Mouse (Mus musculus) heart, embryonic 16.5 days (tissue): ENCODE data around the gene Atp8b3. TPM values are rescaled to one million over a fixed set of nuclear protein-coding genes. Genes with fewer than 3 reads are reported as not detected.

Source experiments
- ATAC-seq: fragments of 200-750 bp; cut with Nextera tagmentation; replicated peaks from 2 replicates; pipeline ENCODE4 v1.8.0; 2017; ENCODE audit warnings: moderate number of reproducible peaks; ENCODE audit not compliant: insufficient read depth, low FRiP score; ENCODE audit errors: extremely low read depth
- H3K27ac ChIP-seq: fragments of 300-500 bp; sonication (generic); 2 replicates; pipeline ENCODE4 v1.5.1; 2014; ENCODE audit warnings: mild to moderate bottlenecking, low read length, control low read depth, moderate library complexity
- H3K27me3 ChIP-seq: fragments of 300-500 bp; sonication (generic); 2 replicates; pipeline ENCODE4 v1.6.1; 2014; ENCODE audit warnings: low read length, mixed read lengths; ENCODE audit not compliant: control insufficient read depth, insufficient read depth
- H3K36me3 ChIP-seq: fragments of 300-500 bp; sonication (generic); 2 replicates; pipeline ENCODE4 v1.6.1; 2014; ENCODE audit not compliant: control insufficient read depth, insufficient read depth
- H3K4me1 ChIP-seq: fragments of 300-500 bp; sonication (generic); 2 replicates; pipeline ENCODE4 v1.6.1; 2014; ENCODE audit warnings: low read length, mixed read lengths; ENCODE audit not compliant: control insufficient read depth, insufficient read depth
- H3K4me2 ChIP-seq: fragments of 300-500 bp; sonication (generic); 2 replicates; pipeline ENCODE4 v1.6.1; 2014; ENCODE audit warnings: low read depth, mild to moderate bottlenecking, control low read depth, low read length
- H3K4me3 ChIP-seq: fragments of 300-500 bp; sonication (generic); 2 replicates; pipeline ENCODE4 v1.5.1; 2014; ENCODE audit warnings: mild to moderate bottlenecking, control low read depth, low read length
- H3K9ac ChIP-seq: fragments of 300-500 bp; sonication (generic); 2 replicates; pipeline ENCODE4 v1.6.1; 2014; ENCODE audit warnings: low read length, control low read depth
- H3K9me3 ChIP-seq: fragments of 300-500 bp; sonication (generic); replicated peaks from 2 replicates; pipeline ENCODE4 v1.6.1; 2016; ENCODE audit warnings: low read length; ENCODE audit not compliant: control insufficient read depth
- WGBS: fragments of 180-500 bp; shearing (Covaris S2); extraction: QIAGEN DNeasy Blood & Tissue Kit; methylation state at CpG from one replicate; pipeline ENCODE4 v1.1.7; 2014; 5-methylcytosine and 5-hydroxymethylcytosine counted together
- polyA plus RNA-seq: library from polyadenylated mRNA; unstranded; fragments of >200 nt; fragmentation: Nextera tagmentation; extraction: Ambion mirVana; gene quantifications from 2 replicates; pipeline ENCODE4 v1.2.1, GENCODE M21; 2015

The Atp8b3 gene
- polyA plus RNA-seq, 1 experiment from 2014 or later = 0.03 TPM

- H3K4me1 ChIP-seq = peaks cover 5% of the 10 kb centered on the region; the same call in 1 of the 2 replicates
- peak overlapping the region; percentile 38; the same call in 1 of the 2 replicates for H3K9ac ChIP-seq
- peak overlapping the region; percentile 8; the same call in 1 of the 2 replicates for H3K4me3 ChIP-seq
- ATAC-seq = no peak
- peaks cover 42% of the 10 kb centered on the region for H3K27me3 ChIP-seq
- 5% methylated on average over 19 of the region's 19 CpGs for WGBS
- peak overlapping the region; percentile 1; the same call in 1 of the 2 replicates for H3K4me2 ChIP-seq
- no peaks in the 10 kb centered on the region for H3K9me3 ChIP-seq
- H3K36me3 ChIP-seq = no peaks in the 10 kb centered on the region
- no peak overlapping the region for H3K27ac ChIP-seq
Observed at GRCm38 (mm10) chr10:80513739-80514138, 25.2 kb downstream of the Atp8b3 start.

- Histone ChIP-seq H3K9ac (no peak overlapping the region), H3K4me2 (no peak overlapping the region), H3K9me3 (no peaks in the 10 kb centered on the region), H3K4me1 (peaks cover 5% of the 10 kb centered on the region; the same call in 1 of the 2 replicates), H3K27ac (no peak overlapping the region), H3K4me3 (no peak overlapping the region), H3K27me3 (peaks cover 53% of the 10 kb centered on the region), H3K36me3 (no peaks in the 10 kb centered on the region)
- WGBS = 53% methylated on average over 10 of the region's 10 CpGs
- no peak for ATAC-seq
Observed at GRCm38 (mm10) chr10:80510273-80510660, 28.7 kb downstream of the Atp8b3 start.

- Histone ChIP-seq H3K4me2 (peak overlapping the region; percentile 91), H3K9ac (peak overlapping the region; percentile 77), H3K27me3 (peaks cover 51% of the 10 kb centered on the region), H3K27ac (no peak overlapping the region), H3K9me3 (no peaks in the 10 kb centered on the region), H3K4me1 (peaks cover 5% of the 10 kb centered on the region; the same call in 1 of the 2 replicates), H3K4me3 (peak overlapping the region; percentile 58), H3K36me3 (no peaks in the 10 kb centered on the region)
- 7% methylated on average over 20 of the region's 20 CpGs for WGBS
- peak; percentile 44; the same call in 1 of the 2 replicates for ATAC-seq
Observed at GRCm38 (mm10) chr10:80509412-80510272, 29.3 kb downstream of the Atp8b3 start.

GRCm38 (mm10) chr10:80506222-80506621 is 32.7 kb downstream of the Atp8b3 start:
- Histone ChIP-seq H3K4me2 (no peak overlapping the region), H3K9ac (no peak overlapping the region), H3K4me1 (peaks cover 11% of the 10 kb centered on the region), H3K27me3 (peaks cover 54% of the 10 kb centered on the region), H3K36me3 (no peaks in the 10 kb centered on the region), H3K9me3 (no peaks in the 10 kb centered on the region), H3K4me3 (no peak overlapping the region), H3K27ac (no peak overlapping the region)
- ATAC-seq = peak; percentile 24; the same call in 1 of the 2 replicates
- under 1% methylated on average over 11 of the region's 11 CpGs for WGBS

GRCm38 (mm10) chr10:80504724-80505123 is 34.2 kb downstream of the Atp8b3 start:
- H3K9me3 ChIP-seq = no peaks in the 10 kb centered on the region
- H3K27me3 ChIP-seq = peaks cover 67% of the 10 kb centered on the region
- WGBS = 5% methylated on average over 9 of the region's 9 CpGs
- H3K9ac ChIP-seq = no peak overlapping the region
- H3K4me2 ChIP-seq = no peak overlapping the region
- no peaks in the 10 kb centered on the region for H3K36me3 ChIP-seq
- H3K27ac ChIP-seq = no peak overlapping the region
- H3K4me1 ChIP-seq = peaks cover 8% of the 10 kb centered on the region
- ATAC-seq = no peak
- H3K4me3 ChIP-seq = no peak overlapping the region

GRCm38 (mm10) chr10:80503599-80504220 is 35.2 kb downstream of the Atp8b3 start:
- Histone ChIP-seq H3K4me2 (peak overlapping the region; percentile 42), H3K4me3 (peak overlapping the region; percentile 21; the same call in 1 of the 2 replicates), H3K27me3 (peaks cover 73% of the 10 kb centered on the region), H3K27ac (no peak overlapping the region), H3K9me3 (no peaks in the 10 kb centered on the region), H3K4me1 (peaks cover 7% of the 10 kb centered on the region), H3K36me3 (no peaks in the 10 kb centered on the region), H3K9ac (peak overlapping the region; percentile 34; the same call in 1 of the 2 replicates)
- peak; percentile 63; the same call in 1 of the 2 replicates for ATAC-seq
- WGBS = 2% methylated on average over 27 of the region's 27 CpGs

- Histone ChIP-seq H3K36me3 (no peaks in the 10 kb centered on the region), H3K4me3 (no peak overlapping the region), H3K4me1 (peaks cover 7% of the 10 kb centered on the region), H3K4me2 (no peak overlapping the region), H3K27me3 (peaks cover 81% of the 10 kb centered on the region), H3K27ac (no peak overlapping the region), H3K9ac (no peak overlapping the region), H3K9me3 (no peaks in the 10 kb centered on the region)
- WGBS = 8% methylated on average over 22 of the region's 22 CpGs
- no peak for ATAC-seq
Observed at GRCm38 (mm10) chr10:80502819-80503314, 36.1 kb downstream of the Atp8b3 start.

GRCm38 (mm10) chr10:80502291-80502690 is 36.6 kb downstream of the Atp8b3 start:
- Histone ChIP-seq H3K9ac (no peak overlapping the region), H3K4me3 (no peak overlapping the region), H3K4me2 (no peak overlapping the region), H3K9me3 (no peaks in the 10 kb centered on the region), H3K36me3 (no peaks in the 10 kb centered on the region), H3K4me1 (peaks cover 7% of the 10 kb centered on the region), H3K27ac (no peak overlapping the region), H3K27me3 (peaks cover 83% of the 10 kb centered on the region)
- WGBS = 3% methylated on average over 7 of the region's 7 CpGs
- ATAC-seq = no peak
